Mouse (Mus musculus) limb, embryonic 11.5 days (tissue): ENCODE measurements around the gene Slitrk3. TPM values are rescaled to one million over a fixed set of nuclear protein-coding genes. Genes with fewer than 3 reads are reported as not detected.
A peak's percentile ranks its signal among the peaks of the same experiment; 100 is the strongest.
"Not testable (repeated sequence)": the region's sequence is repeated elsewhere in the genome, so short reads cannot be mapped to it uniquely, and the experiment has no call there.

Experiments
- ATAC-seq: fragments of 200-750 bp; cut with Nextera tagmentation; 2 replicates; pipeline ENCODE4 v1.8.0; 2017; ENCODE audit warnings: low read depth; ENCODE audit not compliant: insufficient number of reproducible peaks, low FRiP score, low TSS enrichment
- DNase-seq: peaks from one replicate; pipeline ENCODE4 v3.0.0-alpha.2; 2015; ENCODE audit warnings: low spot score
- H3K27ac ChIP-seq: fragments of 300-500 bp; sonication (generic); replicated peaks from 2 replicates; pipeline ENCODE4 v1.5.1; 2014; ENCODE audit warnings: low read depth, mild to moderate bottlenecking, low read length
- H3K27me3 ChIP-seq: fragments of 300-500 bp; sonication (generic); 2 replicates; pipeline ENCODE4 v1.6.1; 2014; ENCODE audit warnings: mild to moderate bottlenecking, low read length, mixed read lengths; ENCODE audit not compliant: control insufficient read depth, insufficient read depth
- H3K36me3 ChIP-seq: fragments of 300-500 bp; sonication (generic); 2 replicates; pipeline ENCODE4 v1.6.1; 2014; ENCODE audit warnings: mild to moderate bottlenecking, low read length, moderate library complexity, mixed read lengths; ENCODE audit not compliant: control insufficient read depth, insufficient read depth
- H3K4me1 ChIP-seq: fragments of 300-500 bp; sonication (generic); 2 replicates; pipeline ENCODE4 v1.6.1; 2014; ENCODE audit warnings: low read length, mixed read lengths; ENCODE audit not compliant: control insufficient read depth, insufficient read depth
- H3K4me2 ChIP-seq: fragments of 300-500 bp; sonication (generic); 2 replicates; pipeline ENCODE4 v1.6.1; 2014; ENCODE audit warnings: low read depth, mild to moderate bottlenecking, moderate library complexity; ENCODE audit not compliant: severe bottlenecking
- H3K4me3 ChIP-seq: fragments of 300-500 bp; sonication (generic); 2 replicates; pipeline ENCODE4 v1.5.1; 2014; ENCODE audit warnings: low read depth, low read length
- H3K9ac ChIP-seq: fragments of 300-500 bp; sonication (generic); 2 replicates; pipeline ENCODE4 v1.6.1; 2014; ENCODE audit warnings: mild to moderate bottlenecking, low read length
- H3K9me3 ChIP-seq: fragments of 300-500 bp; sonication (generic); 2 replicates; pipeline ENCODE4 v1.6.1; 2016; ENCODE audit warnings: low read length; ENCODE audit not compliant: control insufficient read depth
- WGBS: fragments of 180-500 bp; shearing (Covaris S2); extraction: QIAGEN DNeasy Blood & Tissue Kit; methylation state at CpG from one replicate; pipeline ENCODE4 v1.1.7; 2014; 5-methylcytosine and 5-hydroxymethylcytosine counted together
- polyA plus RNA-seq: library from polyadenylated mRNA; unstranded; fragments of >200 nt; fragmentation: Nextera tagmentation; extraction: Ambion mirVana; gene quantifications from 2 replicates; pipeline ENCODE4 v1.2.1, GENCODE M21; 2014

Gene Slitrk3
- polyA plus RNA-seq = 0.12 TPM in 1 of 2 replicates, not detected in the other

DNA sequence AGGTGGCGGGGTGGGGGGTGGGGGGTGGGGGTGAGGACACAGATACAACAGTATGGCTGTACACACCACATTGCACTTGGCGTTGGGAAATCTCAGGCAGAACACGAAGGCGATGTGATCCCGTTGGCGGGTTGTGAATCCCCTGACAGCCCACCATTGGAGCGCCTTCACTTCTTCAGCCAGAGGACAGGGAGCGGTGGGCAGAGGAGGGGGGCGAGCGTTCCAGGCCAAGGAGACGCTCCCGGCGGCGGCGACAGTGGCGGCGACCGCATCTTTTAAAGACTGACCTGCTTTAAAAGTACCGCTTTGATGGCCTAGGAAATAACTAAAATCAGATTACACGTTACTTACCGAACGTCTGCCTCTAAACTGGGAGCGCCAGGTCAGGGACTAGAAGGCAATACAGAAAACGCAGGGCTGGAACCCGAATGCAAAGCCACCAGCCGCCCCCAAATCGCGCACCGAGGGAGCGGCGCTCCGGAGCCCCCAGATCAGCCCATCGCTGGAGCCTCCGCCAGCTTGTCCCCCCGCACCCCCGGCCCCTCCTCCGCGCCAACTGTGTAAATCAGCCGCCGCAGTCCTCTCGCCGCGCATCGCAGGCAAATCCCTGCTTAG is at the start of gene Slitrk3:
TSS of gene Slitrk3 (minus strand) at position 607 of the 615 bp plus-strand sequence.
- under 1% methylated on average over 40 of the region's 44 CpGs for WGBS
- peak; percentile 45 for DNase-seq

DNA sequence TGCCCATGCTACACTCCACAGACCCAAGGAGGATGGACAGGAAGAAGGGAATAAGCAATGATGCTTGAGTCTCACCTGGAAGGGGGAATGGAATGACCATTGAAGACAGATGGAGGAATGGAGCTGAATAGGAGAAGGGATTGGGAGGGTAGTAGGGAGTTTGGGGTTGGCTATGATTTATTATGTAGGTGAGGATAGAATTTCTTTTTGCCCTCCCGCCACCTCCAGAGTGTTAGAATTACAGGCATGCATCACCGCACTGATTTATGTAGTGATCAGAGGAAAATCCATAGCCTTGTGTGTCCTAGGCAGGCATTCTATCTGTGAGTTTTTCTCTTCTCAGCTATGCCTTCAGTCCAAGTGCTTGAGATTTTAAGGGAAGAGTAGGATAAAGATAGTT is 36.8 kb upstream of the Slitrk3 start:
- 94% methylated on average over 2 of the region's 2 CpGs for WGBS
- ATAC-seq = not testable (repeated sequence)

More for the DNA sequence above, at the start of gene Slitrk3:
- 0 out of 2 replicates have a peak within 1 kb of the TSS, but pooled peaks have one; percentile 12 for H3K9ac ChIP-seq
- no peaks in the 10 kb centered on the region for H3K36me3 ChIP-seq
- no peaks in the 10 kb centered on the region for H3K9me3 ChIP-seq
- peak within 1 kb of the TSS; percentile 89 for H3K4me2 ChIP-seq
- peak; percentile 75 for ATAC-seq
- H3K4me1 ChIP-seq = no peaks in the 10 kb centered on the region
- peak within 1 kb of the TSS; percentile 39 for H3K4me3 ChIP-seq
- H3K27ac ChIP-seq = no peak within 1 kb of the TSS
- H3K27me3 ChIP-seq = peaks cover 43% of the 10 kb centered on the region

DNA sequence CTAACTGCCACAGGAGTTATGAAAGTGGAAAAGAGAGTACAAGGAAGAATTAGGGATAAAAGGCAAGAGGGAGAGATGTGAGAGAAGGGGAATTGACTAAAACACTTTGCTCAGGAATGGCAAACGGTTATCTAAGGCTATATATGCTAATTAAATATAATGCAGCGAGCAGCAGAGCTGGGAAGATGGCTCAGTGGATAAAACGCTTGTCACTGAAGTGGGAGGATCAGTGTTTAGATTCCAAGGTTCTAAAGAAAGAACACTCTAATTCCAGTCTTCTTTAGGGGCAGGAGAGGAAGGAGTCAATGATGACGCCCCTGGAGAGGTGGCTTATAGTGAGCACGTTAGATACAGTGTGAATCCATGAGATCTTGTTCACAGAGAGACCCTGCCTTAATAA is 27.0 kb upstream of the Slitrk3 start:
- Histone ChIP-seq H3K4me2 (no peak overlapping the region), H3K9me3 (no peaks in the 10 kb centered on the region), H3K4me3 (no peak overlapping the region), H3K4me1 (no peaks in the 10 kb centered on the region), H3K36me3 (no peaks in the 10 kb centered on the region), H3K27me3 (no peaks in the 10 kb centered on the region), H3K9ac (no peak overlapping the region), H3K27ac (no peak overlapping the region)
- 81% methylated on average over 5 of the region's 5 CpGs for WGBS
- DNase-seq (no peak), ATAC-seq (no peak)

More for the DNA sequence above, 36.8 kb upstream of the Slitrk3 start:
- H3K4me1 ChIP-seq, H3K9me3 ChIP-seq, H3K27ac ChIP-seq, H3K4me2 ChIP-seq, DNase-seq, H3K4me3 ChIP-seq, H3K36me3 ChIP-seq, H3K9ac ChIP-seq, H3K27me3 ChIP-seq: not testable (repeated sequence)

DNA sequence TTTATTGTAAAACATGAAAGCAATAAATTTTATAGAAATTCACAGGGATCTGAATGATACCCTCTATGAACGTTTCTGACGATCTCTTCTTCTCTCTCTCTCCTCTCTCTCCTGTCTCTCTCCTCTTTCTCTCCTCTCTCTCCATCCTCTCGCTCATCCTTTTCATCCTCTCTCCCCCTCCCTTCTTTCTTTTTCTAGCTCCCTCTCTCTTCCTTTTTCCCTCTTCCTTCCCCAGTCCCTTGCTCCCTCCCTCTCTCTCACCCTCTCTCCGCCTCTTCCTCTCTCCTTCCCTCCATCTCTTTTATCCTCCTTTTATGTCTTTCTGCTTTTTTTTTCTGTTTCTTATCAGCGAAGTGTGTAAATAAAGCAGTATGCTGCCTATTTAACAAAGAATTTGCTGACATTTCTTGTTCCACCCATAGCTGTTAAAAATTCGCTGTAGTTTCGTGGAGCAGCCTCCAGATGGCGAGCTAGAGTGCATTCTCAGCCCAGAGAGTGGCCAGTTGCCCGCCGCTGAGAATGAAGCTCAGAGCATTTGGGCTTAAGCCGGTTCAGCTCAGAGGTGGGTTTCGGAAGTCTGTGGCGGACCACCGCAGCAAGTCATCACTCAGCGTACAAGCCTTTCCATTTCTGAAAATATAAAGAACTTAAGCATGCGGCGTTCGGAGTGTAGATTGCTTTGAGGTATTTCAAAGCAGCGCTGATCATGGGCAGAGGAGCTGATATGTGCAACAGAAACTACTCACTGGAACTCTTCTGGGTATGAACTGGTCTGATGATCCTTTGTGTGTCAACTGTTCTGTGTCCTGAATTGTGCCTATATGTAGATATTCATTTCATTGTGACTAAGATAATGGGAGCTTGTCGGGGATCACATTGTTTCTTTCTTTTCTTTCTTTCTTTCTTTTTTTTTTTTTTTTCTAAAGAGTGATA is 8.5 kb upstream of the Slitrk3 start:
- H3K4me1 ChIP-seq = no peaks in the 10 kb centered on the region
- no peaks in the 10 kb centered on the region for H3K27me3 ChIP-seq
- 15% methylated on average over 20 of the region's 20 CpGs for WGBS
- H3K9me3 ChIP-seq = no peaks in the 10 kb centered on the region
- peak overlapping the region; percentile 20 for H3K4me3 ChIP-seq
- peak; percentile 82 for DNase-seq
- peak overlapping the region; percentile 37; the same call in 1 of the 2 replicates for H3K4me2 ChIP-seq
- no peak for ATAC-seq
- H3K27ac ChIP-seq = no peak overlapping the region
- no peaks in the 10 kb centered on the region for H3K36me3 ChIP-seq
- no peak overlapping the region for H3K9ac ChIP-seq

GRCm38 (mm10) chr3:73058190-73058589 is 587 bp upstream of the Slitrk3 start:
- 14% methylated on average over 4 of the region's 4 CpGs for WGBS
- H3K4me3 ChIP-seq = no peak overlapping the region
- no peaks in the 10 kb centered on the region for H3K4me1 ChIP-seq
- H3K9me3 ChIP-seq = no peaks in the 10 kb centered on the region
- no peaks in the 10 kb centered on the region for H3K36me3 ChIP-seq
- H3K27ac ChIP-seq = no peak overlapping the region
- H3K9ac ChIP-seq = no peak overlapping the region
- no peak for DNase-seq
- no peak overlapping the region for H3K4me2 ChIP-seq
- no peak for ATAC-seq
- peaks cover 39% of the 10 kb centered on the region for H3K27me3 ChIP-seq

DNA sequence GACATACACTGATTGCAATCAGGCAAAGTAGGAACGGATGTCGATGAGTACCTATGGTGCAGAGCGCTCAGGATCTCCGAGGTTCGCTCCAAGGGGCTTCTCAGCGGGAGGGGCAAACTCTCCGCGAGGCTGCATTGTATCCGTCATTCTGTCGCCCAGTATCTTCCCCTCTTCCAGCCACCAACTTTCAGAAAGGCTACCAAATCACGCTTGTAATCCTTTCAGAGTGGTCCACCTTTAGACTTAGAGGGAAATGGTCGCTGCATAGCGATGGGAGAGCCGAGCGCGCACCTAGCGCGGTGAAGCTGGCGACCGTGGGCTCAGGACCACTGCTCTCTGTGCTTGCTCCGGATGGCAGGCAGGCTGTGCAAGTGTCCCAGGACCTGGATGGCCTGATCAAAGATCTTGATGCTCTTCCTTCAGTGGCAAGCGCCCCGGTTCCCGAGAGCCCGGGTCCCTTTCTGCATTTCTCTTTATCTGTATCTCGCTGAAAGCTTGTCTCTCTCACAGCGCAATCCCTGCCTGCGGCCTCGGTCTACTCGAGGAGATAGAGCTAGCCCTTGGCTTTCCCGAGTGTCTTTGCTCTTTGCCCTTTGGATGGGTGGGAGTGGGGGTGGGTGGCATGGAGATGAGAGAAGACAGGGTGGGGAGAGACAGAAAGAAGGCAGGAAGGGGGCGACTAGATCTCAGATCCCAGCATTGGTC is 959 bp downstream of the Slitrk3 start:
- no peak for ATAC-seq
- H3K27me3 ChIP-seq = peaks cover 43% of the 10 kb centered on the region
- WGBS = under 1% methylated on average over 32 of the region's 32 CpGs

DNA sequence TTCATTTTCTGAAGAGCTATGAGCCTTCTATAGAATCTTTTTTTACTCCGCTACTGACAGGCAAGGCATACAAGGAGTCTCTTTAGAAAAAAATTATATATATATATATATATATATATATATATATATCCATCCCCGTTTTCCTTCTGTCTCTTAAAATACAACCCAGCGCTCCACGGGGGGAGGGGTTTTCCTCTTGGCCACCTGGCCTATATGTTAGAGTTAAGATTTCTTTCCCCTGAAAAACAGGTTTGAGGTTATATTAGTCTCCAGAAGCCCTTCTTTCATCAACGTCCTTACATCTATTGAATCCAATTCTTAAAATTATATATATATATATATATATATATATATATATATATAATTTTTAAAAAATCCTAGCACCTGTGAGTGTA is 1.6 kb downstream of the Slitrk3 start:
- Histone ChIP-seq H3K4me3 (no peak overlapping the region; the same call in 1 of the 2 replicates), H3K27ac (no peak overlapping the region), H3K4me1 (no peaks in the 10 kb centered on the region), H3K4me2 (no peak overlapping the region), H3K36me3 (no peaks in the 10 kb centered on the region), H3K9me3 (no peaks in the 10 kb centered on the region), H3K9ac (no peak overlapping the region), H3K27me3 (peaks cover 43% of the 10 kb centered on the region)
- 36% methylated on average over 5 of the region's 5 CpGs for WGBS
- DNase-seq (no peak), ATAC-seq (no peak)

More for the DNA sequence above, 959 bp downstream of the Slitrk3 start:
- no peak overlapping the region for H3K9ac ChIP-seq
- H3K4me2 ChIP-seq = peak overlapping the region; percentile 89
- H3K36me3 ChIP-seq = no peaks in the 10 kb centered on the region
- no peak overlapping the region for H3K27ac ChIP-seq
- DNase-seq = peak; percentile 35
- no peaks in the 10 kb centered on the region for H3K9me3 ChIP-seq
- peak overlapping the region; percentile 39 for H3K4me3 ChIP-seq
- H3K4me1 ChIP-seq = no peaks in the 10 kb centered on the region

DNA sequence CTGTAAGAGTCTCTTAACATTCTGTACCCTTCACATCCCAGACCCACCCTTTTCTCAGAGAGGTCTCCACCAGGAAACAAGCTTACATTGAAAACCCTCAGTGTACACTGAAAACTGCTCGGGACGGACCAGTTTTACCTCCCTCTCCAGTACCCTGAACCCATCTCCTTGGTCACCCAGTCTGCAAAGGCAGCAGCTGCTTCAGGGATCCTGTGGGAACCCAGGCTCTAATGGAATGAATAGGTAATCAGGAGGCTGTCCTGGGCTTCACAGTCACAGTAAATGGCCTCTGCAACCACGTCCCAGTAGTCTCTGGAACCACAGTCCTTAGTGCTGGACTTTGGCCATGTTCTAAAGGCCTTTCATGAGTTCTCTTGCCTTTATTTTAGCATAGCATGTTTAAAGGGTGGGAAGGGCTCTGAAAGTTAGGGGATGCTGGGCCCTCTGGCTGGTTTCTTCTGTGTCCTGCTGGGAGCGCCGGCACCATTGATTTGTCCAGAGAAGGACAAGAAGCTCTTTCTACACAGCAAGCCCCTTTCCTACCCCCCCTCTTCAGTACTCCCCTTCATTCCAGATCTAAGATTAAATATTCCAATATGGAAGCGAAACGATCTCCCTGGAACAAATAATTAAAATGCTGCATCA is 2.1 kb downstream of the Slitrk3 start:
- no peak for ATAC-seq
- Histone ChIP-seq H3K27ac (no peak overlapping the region), H3K4me2 (no peak overlapping the region), H3K27me3 (peaks cover 43% of the 10 kb centered on the region), H3K9ac (no peak overlapping the region), H3K9me3 (no peaks in the 10 kb centered on the region), H3K36me3 (no peaks in the 10 kb centered on the region), H3K4me1 (no peaks in the 10 kb centered on the region), H3K4me3 (no peak overlapping the region)
- 30% methylated on average over 7 of the region's 7 CpGs for WGBS
- no peak for DNase-seq
